Mouse (Mus musculus) CD4-positive, CD25-positive, alpha-beta regulatory T cell, adult 2 months (primary cell): ENCODE data around the gene Gm3526.
"Not testable (repeated sequence)": the region's sequence is repeated elsewhere in the genome, so short reads cannot be mapped to it uniquely, and the experiment has no call there.

ENCODE experiments used
- DNase-seq: peaks from one replicate; pipeline ENCODE4 v3.0.0-alpha.2; 2012; ENCODE audit warnings: low read depth, low spot score

Gene Gm3526

GRCm38 (mm10) chr14:5260480-5260879 lies at the start of gene Gm3526:
Gm3526 (minus strand) TSS chr14:5260580.
- not testable (repeated sequence) for DNase-seq
